9 mouse cellular contexts compared by ENCODE assay signal in the genomic region with DNA sequence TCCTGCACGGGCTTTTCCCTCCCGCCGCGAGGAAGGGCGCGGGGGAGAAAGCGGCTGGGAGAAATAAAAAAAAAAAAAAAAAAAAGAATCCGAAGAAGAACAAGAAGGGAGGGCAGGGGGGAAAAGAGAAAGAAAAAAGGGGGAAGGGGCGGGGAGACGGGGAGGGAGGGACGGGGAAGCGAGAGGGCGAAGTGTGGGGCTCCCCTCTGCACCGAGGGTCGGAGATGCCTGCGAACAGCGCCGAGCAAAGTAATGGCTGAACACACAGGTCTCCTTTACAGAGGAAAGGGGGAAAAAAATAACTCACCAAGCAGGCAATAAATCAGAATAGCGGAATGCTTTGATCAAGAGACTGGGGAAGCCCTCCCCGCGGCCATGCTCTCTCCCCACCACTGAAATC. TPM values are rescaled to one million over a fixed set of nuclear protein-coding genes. Genes with fewer than 3 reads are reported as not detected.
DNase-seq lines count a peak whose midpoint lies in the region; ATAC-seq lines count a peak whose summit lies in the region.
"Had no signal": no experiment of that assay in that cellular context is flagged by ENCODE, and none has a peak within 500 bp of the region (broad histone marks: within the 10 kb centered on the region; RNA-seq: fewer than 3 reads in every experiment).

No protein-coding gene starts in this region.

- H3K9ac ChIP-seq in heart, embryonic 12.5 days, result peak overlapping the region; percentile 90
- peak overlapping the region; percentile 69 for H3K9ac ChIP-seq in hindbrain, embryonic 15.5 days
- peak overlapping the region; percentile 92 for H3K9ac ChIP-seq in midbrain, embryonic 11.5 days (ENCODE audit: low read length)

- no peaks in the 10 kb centered on the region for H3K36me3 ChIP-seq in heart, embryonic 12.5 days
- H3K36me3 ChIP-seq in embryonic facial prominence, embryonic 10.5 days (replicated peaks), result no peaks in the 10 kb centered on the region
- no peaks in the 10 kb centered on the region for H3K36me3 ChIP-seq in hindbrain, embryonic 15.5 days
- H3K36me3 ChIP-seq in midbrain, embryonic 11.5 days (ENCODE audit: control insufficient read depth, insufficient read depth, low read length), result no peaks in the 10 kb centered on the region

- H3K9me3 ChIP-seq in heart, embryonic 12.5 days (replicated peaks), result no peaks in the 10 kb centered on the region
- H3K9me3 ChIP-seq in embryonic facial prominence, embryonic 10.5 days, result no peaks in the 10 kb centered on the region
- H3K9me3 ChIP-seq in hindbrain, embryonic 15.5 days, result no peaks in the 10 kb centered on the region
- no peaks in the 10 kb centered on the region for H3K9me3 ChIP-seq in midbrain, embryonic 11.5 days (ENCODE audit: control insufficient read depth, low read length)

- peak overlapping the region; percentile 88 for H3K4me3 ChIP-seq in heart, embryonic 12.5 days
- H3K4me3 ChIP-seq in embryonic facial prominence, embryonic 10.5 days, result peak overlapping the region; percentile 79
- peak overlapping the region; percentile 97 for H3K4me3 ChIP-seq in hindbrain, embryonic 15.5 days
- H3K4me3 ChIP-seq in midbrain, embryonic 11.5 days (ENCODE audit: low read depth, low read length), result peak overlapping the region; percentile 86

- peaks cover 21% of the 10 kb centered on the region for H3K4me1 ChIP-seq in heart, embryonic 12.5 days (replicated peaks)
- peaks cover 43% of the 10 kb centered on the region for H3K4me1 ChIP-seq in embryonic facial prominence, embryonic 10.5 days
- H3K4me1 ChIP-seq in hindbrain, embryonic 15.5 days (replicated peaks), result peaks cover 31% of the 10 kb centered on the region
- peaks cover 9% of the 10 kb centered on the region; the same call in 1 of the 2 replicates for H3K4me1 ChIP-seq in midbrain, embryonic 11.5 days (ENCODE audit: control insufficient read depth, insufficient read depth, low read length)

- 0% methylated on average over 20 of the region's 21 CpGs for WGBS in heart, embryonic 12.5 days
- under 1% methylated on average over 17 of the region's 21 CpGs for WGBS in embryonic facial prominence, embryonic 10.5 days
- under 1% methylated on average over 15 of the region's 21 CpGs for WGBS in hindbrain, embryonic 15.5 days
- WGBS in midbrain, embryonic 11.5 days, result under 1% methylated on average over 16 of the region's 21 CpGs

- DNase-seq in heart, adult 11 months, result no peak
- peak; percentile 16 for DNase-seq in ES-CJ7 (ENCODE audit: low read depth, low spot score)
- peak; percentile 63 for DNase-seq in embryonic facial prominence, embryonic 10.5 days (ENCODE audit: low spot score)
- peak; percentile 93 for DNase-seq in midbrain, embryonic 11.5 days (ENCODE audit: low spot score, missing footprints)
- no peak for DNase-seq in spleen, postnatal 10 days (ENCODE audit: low spot score in 2 of 2)
- DNase-seq in natural killer cell, adult 2 months (ENCODE audit: low spot score in 2 of 2), result no peak

- peak overlapping the region; percentile 84; the same call in 1 of the 2 replicates for H3K27ac ChIP-seq in heart, embryonic 12.5 days (ENCODE audit: poor library complexity, severe bottlenecking)
- H3K27ac ChIP-seq in embryonic facial prominence, embryonic 10.5 days (replicated peaks), result peak overlapping the region; percentile 95
- peak overlapping the region; percentile 91 for H3K27ac ChIP-seq in hindbrain, embryonic 15.5 days (replicated peaks)
- H3K27ac ChIP-seq in midbrain, embryonic 11.5 days (ENCODE audit: low read depth, low read length), result peak overlapping the region; percentile 82; the same call in 1 of the 2 replicates

- H3K27me3 ChIP-seq in heart, embryonic 12.5 days (replicated peaks), result peaks cover 11% of the 10 kb centered on the region; the same call in 1 of the 2 replicates
- peaks cover 17% of the 10 kb centered on the region for H3K27me3 ChIP-seq in embryonic facial prominence, embryonic 10.5 days (replicated peaks; ENCODE audit: low read depth, poor library complexity, severe bottlenecking)
- no peaks in the 10 kb centered on the region for H3K27me3 ChIP-seq in hindbrain, embryonic 15.5 days
- H3K27me3 ChIP-seq in midbrain, embryonic 11.5 days (ENCODE audit: control insufficient read depth, insufficient read depth, low read length), result peaks cover 3% of the 10 kb centered on the region; the same call in 1 of the 2 replicates

- peak overlapping the region; percentile 97 for H3K4me2 ChIP-seq in heart, embryonic 12.5 days
- peak overlapping the region; percentile 92 for H3K4me2 ChIP-seq in hindbrain, embryonic 15.5 days
- peak overlapping the region; percentile 75 for H3K4me2 ChIP-seq in midbrain, embryonic 11.5 days

- no peak for ATAC-seq in heart, embryonic 12.5 days (ENCODE audit: insufficient number of reproducible peaks, low FRiP score)
- no peak for ATAC-seq in hindbrain, embryonic 15.5 days (ENCODE audit: low FRiP score, low read depth)
- ATAC-seq in midbrain, embryonic 11.5 days (ENCODE audit: low FRiP score), result no peak
- ATAC-seq: Patski had no signal

RNA-seq across cellular contexts. Expression of gene Auts2, which starts 1.2 kb away (rescaled TPM):
- polyA plus RNA-seq in heart, embryonic 12.5 days (2016; fragmentation: Nextera tagmentation; extraction: Ambion mirVana), result 21.1 and 25.3 TPM in 2 replicates
- polyA plus RNA-seq in embryonic facial prominence, embryonic 10.5 days (2016; fragmentation: Nextera tagmentation; extraction: Ambion mirVana), result 45.6 and 50.0 TPM in 2 replicates
- 64.9 and 76.2 TPM in 2 replicates for polyA plus RNA-seq in hindbrain, embryonic 15.5 days (2015; fragmentation: Nextera tagmentation; extraction: Ambion mirVana)
- 36.0 and 38.9 TPM in 2 replicates for polyA plus RNA-seq in midbrain, embryonic 11.5 days (2014; fragmentation: Nextera tagmentation; extraction: Ambion mirVana)

Comparison
In these comparisons a context has a peak if more than half of its experiments do, and no peak if none do; other contexts are left out.
1. DNase-seq: peak in ES-CJ7 (single experiment), embryonic facial prominence, embryonic 10.5 days (single experiment) and midbrain, embryonic 11.5 days (single experiment); none in heart, adult 11 months (single experiment), spleen, postnatal 10 days (0 of 2) and natural killer cell, adult 2 months (0 of 2).
2. Peak in every context shown above with its lines, with median percentiles within 50 percentile points of each other: H3K27ac ChIP-seq, H3K4me2 ChIP-seq, H3K4me3 ChIP-seq and H3K9ac ChIP-seq.